Mouse (Mus musculus) left cerebral cortex, adult 18-20 months (tissue): ENCODE results near the gene Rfx3. TPM values are rescaled to one million over a fixed set of nuclear protein-coding genes. Genes with fewer than 3 reads are reported as not detected.
A peak's percentile ranks its signal among the peaks of the same experiment; 100 is the strongest.

Source experiments
- DNase-seq, 2 experiments: peaks; one replicate each; pipeline ENCODE4 v3.0.0; 2021 to 2022; ENCODE audit warnings: low spot score in 2 of 2, mixed read lengths in 1 of 2
- long read RNA-seq, 2 experiments: library from polyadenylated mRNA; stranded (forward); transcript quantifications; one replicate each; pipeline ENCODE4 v2.0.0; 2021
- total RNA-seq, 2 experiments: library from RNA; stranded (reverse); gene quantifications; 2 replicates each; pipeline ENCODE4 v1.2.3; 2021

The Rfx3 gene
- total RNA-seq, result 10 to 100 TPM; 58.2 to 71.1 TPM
- long read RNA-seq, experiment 1, partial matches to known transcripts, result 0 of 15 reads
- long read RNA-seq, experiment 1, other reads (novel, unspliced or antisense), result 15 of 15 reads
- long read RNA-seq, experiment 2, partial matches to known transcripts, result 0 of 5 reads
- long read RNA-seq, experiment 2, other reads (novel, unspliced or antisense), result 5 of 5 reads

- DNase-seq, result peak; percentile 27 to 46
Measured at GRCm38 (mm10) chr19:28010471-28011395, at the start of gene Rfx3. Gene Rfx3 (minus strand): TSS chr19:28011166.

- no peak for DNase-seq
Measured at GRCm38 (mm10) chr19:28052058-28052457, 41.1 kb upstream of the Rfx3 start.

GRCm38 (mm10) chr19:28051571-28051970, 40.6 kb upstream of the Rfx3 start:
- no peak for DNase-seq

- no peak for DNase-seq
Measured at GRCm38 (mm10) chr19:28049280-28049679, 38.3 kb upstream of the Rfx3 start.

GRCm38 (mm10) chr19:28046806-28047205, 35.8 kb upstream of the Rfx3 start:
- DNase-seq, result no peak

- no peak for DNase-seq
Measured at GRCm38 (mm10) chr19:28044950-28045349, 34.0 kb upstream of the Rfx3 start.

GRCm38 (mm10) chr19:28011718-28012499, 943 bp upstream of the Rfx3 start:
- DNase-seq, result peak; percentile 51 to 75

- DNase-seq, result peak; percentile 94 to 97
Measured at GRCm38 (mm10) chr19:28011396-28011717, 391 bp upstream of the Rfx3 start.

GRCm38 (mm10) chr19:28009587-28010281, 1.2 kb downstream of the Rfx3 start:
- DNase-seq, result peak in 1 of 2 experiments; percentile 26

- DNase-seq, result no peak
Measured at GRCm38 (mm10) chr19:28004190-28004589, 6.8 kb downstream of the Rfx3 start.

- peak in 1 of 2 experiments; percentile 35 for DNase-seq
Measured at GRCm38 (mm10) chr19:28003474-28003873, 7.5 kb downstream of the Rfx3 start.

- DNase-seq, result no peak
Measured at GRCm38 (mm10) chr19:28002708-28003107, 8.3 kb downstream of the Rfx3 start.

- no peak for DNase-seq
Measured at GRCm38 (mm10) chr19:27992800-27993199, 18.2 kb downstream of the Rfx3 start.

- DNase-seq, result no peak
Measured at GRCm38 (mm10) chr19:27988746-27989145, 22.2 kb downstream of the Rfx3 start.

GRCm38 (mm10) chr19:27967590-27967989, 43.4 kb downstream of the Rfx3 start:
- no peak for DNase-seq

- no peak for DNase-seq
Measured at GRCm38 (mm10) chr19:27961271-27961670, 49.7 kb downstream of the Rfx3 start.

- DNase-seq, result no peak
Measured at GRCm38 (mm10) chr19:27935453-27935852, 75.5 kb downstream of the Rfx3 start.

- DNase-seq, result no peak
Measured at GRCm38 (mm10) chr19:27931136-27931535, 79.8 kb downstream of the Rfx3 start.

- DNase-seq, result no peak
Measured at GRCm38 (mm10) chr19:27926378-27926777, 84.6 kb downstream of the Rfx3 start.

GRCm38 (mm10) chr19:27919040-27919439, 91.9 kb downstream of the Rfx3 start:
- DNase-seq, result no peak

GRCm38 (mm10) chr19:27916446-27916845, 94.5 kb downstream of the Rfx3 start:
- DNase-seq, result peak; percentile 21 to 54
